Mouse (Mus musculus) brain, adult 2 months (tissue): ENCODE results near the gene Mgat2.

Experiments used
- DNase-seq: peaks from one replicate; pipeline ENCODE4 v3.0.0; 2011; ENCODE audit warnings: low read depth, low spot score

Mgat2 gene

DNA sequence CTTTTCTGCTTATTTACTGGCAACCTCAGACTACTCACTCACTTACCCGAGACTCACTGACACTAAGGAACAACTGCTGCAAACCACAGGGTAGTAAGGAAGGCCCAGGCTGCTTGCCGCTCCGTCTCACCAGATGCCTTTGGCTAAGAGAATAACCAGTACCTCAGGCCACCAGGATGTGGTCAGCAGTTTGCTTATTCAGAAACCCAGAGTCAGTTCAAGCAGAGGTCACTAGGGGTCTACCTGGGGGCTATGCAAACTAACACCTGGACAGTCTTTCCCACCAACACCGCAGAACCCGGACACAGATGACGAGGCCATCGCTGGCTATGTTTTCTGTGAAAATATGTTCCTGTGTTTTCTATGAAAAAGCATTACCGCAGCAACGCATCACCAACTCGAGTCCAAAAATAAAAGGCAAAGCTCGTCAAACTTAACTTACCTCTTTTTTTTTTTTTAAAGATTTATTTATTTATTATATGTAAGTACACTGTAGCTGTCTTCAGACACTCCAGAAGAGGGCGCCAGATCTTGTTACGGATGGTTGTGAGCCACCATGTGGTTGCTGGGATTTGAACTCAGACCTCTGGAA is 29.3 kb downstream of the Mgat2 start:
- DNase-seq = no peak

DNA sequence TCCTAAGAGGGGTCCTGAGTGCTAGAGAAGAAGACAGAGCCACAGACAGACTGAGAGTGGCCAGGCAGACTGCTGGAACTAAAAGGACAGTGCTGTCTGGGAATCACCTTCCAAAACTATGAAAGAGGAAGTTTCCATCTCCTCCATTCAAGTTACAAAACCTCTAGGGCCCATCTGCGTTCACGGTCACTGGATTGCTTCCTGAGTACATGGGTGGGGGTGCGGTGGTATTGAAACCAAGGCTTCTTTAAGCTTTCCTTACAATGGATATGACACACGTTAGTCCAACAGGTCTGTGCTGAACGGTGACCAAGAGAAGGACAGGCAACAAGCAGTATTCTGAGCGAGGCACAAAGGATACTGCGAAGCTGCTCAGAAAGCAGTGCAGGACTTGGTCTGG is 30.4 kb downstream of the Mgat2 start:
- DNase-seq = no peak

- DNase-seq = peak; percentile 75
Measured at GRCm38 (mm10) chr12:69215000-69215785, 31.2 kb downstream of the Mgat2 start.

- no peak for DNase-seq
Measured at GRCm38 (mm10) chr12:69216587-69216986, 32.6 kb downstream of the Mgat2 start.

DNA sequence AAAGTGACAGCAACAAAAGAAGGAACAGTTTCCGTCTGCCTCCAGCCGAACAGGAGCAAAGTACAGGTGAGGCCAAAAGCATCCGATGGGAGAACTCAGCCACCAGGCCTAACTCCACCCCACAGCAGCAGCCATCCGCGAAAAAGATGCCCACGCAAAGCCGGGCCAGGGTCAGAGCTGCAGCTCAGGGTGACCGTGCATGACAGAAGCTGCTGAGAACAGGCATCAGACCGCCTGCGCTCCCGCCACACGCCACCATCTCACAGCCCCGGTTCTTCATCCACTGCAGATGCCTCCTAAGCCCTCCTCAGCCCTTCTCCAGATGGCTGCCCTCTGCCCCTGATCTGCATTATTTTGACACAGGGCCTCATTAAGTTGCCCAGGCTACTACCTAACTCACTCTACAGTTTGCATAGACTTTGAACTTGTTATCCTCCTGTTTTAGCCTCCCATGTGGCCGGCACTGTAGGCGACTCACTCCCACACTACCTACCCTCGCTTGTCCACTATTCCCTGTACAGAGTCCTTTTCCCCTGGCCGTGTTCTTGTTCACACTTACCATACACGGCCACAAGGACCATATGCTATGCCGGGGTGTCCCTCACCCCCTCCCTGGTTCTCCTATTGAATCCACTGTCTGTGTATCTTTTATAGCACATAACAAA is 36.8 kb downstream of the Mgat2 start:
- no peak for DNase-seq

DNA sequence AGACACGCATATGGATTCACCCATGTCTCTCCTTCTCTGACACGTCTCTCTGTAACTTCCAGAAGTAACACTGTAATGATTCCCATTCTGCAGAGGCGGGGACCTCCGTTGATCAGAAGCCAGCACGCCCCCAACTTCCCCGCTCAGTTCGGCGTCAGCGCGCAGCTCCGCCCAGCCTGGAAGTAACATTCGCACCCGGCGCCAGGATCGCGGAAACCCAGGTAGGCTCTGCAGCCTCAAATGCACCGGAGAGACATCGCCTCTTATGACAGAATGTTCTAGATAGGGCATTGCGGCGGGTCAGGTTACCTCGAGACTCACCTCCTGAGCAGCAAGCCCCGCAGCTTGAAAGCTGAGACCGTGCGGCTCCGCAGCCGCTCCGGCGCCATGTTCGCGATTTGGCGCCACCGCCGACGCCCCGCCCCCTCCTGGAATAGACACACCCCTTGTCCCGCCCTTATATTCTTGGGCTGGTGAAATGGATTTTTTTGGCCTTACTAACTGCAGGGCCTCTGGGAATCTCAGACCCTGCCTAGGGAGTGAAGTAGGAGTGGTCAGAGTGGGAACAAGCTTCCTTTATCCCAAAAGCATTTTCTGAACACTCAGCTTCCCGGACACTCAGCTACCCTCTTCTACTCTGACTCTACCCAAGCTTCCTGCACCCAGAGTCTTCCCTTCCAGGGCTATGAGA is 44.0 kb downstream of the Mgat2 start, which contains the start of gene Pole2:
TSS of gene Pole2 (minus strand) at position 420 of the 691 bp plus-strand sequence.
- peak; percentile 78 for DNase-seq

DNA sequence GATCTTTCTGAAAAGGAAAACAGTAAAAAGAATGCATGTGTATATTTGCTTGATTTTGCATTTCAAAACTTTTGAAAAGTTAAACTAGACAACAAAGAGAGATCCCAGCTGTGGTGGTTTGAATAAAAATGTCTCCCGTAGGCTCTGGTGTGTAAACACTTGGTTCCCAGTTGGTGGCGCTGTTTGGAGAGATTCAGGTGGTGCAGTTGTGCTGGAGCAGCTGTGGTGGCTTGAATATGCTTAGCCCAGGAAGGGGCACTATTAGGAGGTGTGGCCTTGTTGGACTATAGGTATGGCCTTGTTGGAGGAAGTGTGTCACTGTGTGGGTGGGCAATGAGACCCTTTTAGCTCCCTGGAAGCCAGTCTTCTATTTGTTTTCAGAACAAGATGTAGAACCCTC is 45.3 kb downstream of the Mgat2 start:
- DNase-seq = no peak

- DNase-seq = no peak
Measured at GRCm38 (mm10) chr12:69235782-69236181, 51.8 kb downstream of the Mgat2 start.
